Mouse (Mus musculus) embryonic facial prominence, embryonic 11.5 days (tissue): Measurements from ENCODE around the gene Dzank1. TPM values are rescaled to one million over a fixed set of nuclear protein-coding genes. Genes with fewer than 3 reads are reported as not detected.

ENCODE experiments used
- ATAC-seq: fragments of 200-750 bp; cut with Nextera tagmentation; replicated peaks from 2 replicates; pipeline ENCODE4 v1.8.0; 2017; ENCODE audit warnings: low read depth; ENCODE audit not compliant: insufficient number of reproducible peaks, low FRiP score, low TSS enrichment
- DNase-seq: peaks from one replicate; pipeline ENCODE4 v3.0.0-alpha.2; 2015; ENCODE audit warnings: low spot score
- H3K27ac ChIP-seq: fragments of 300-500 bp; sonication (generic); replicated peaks from 2 replicates; pipeline ENCODE4 v1.5.1; 2014; ENCODE audit warnings: mild to moderate bottlenecking, low read depth, low read length, control low read depth
- H3K27me3 ChIP-seq: fragments of 300-500 bp; sonication (generic); 2 replicates; pipeline ENCODE4 v1.6.1; 2014; ENCODE audit warnings: mild to moderate bottlenecking, low read length, moderate library complexity, mixed read lengths; ENCODE audit not compliant: control insufficient read depth, insufficient read depth
- H3K36me3 ChIP-seq: fragments of 300-500 bp; sonication (generic); replicated peaks from 2 replicates; pipeline ENCODE4 v1.6.1; 2014; ENCODE audit warnings: low read depth, mild to moderate bottlenecking, low read length, moderate library complexity, mixed read lengths; ENCODE audit not compliant: control insufficient read depth, insufficient read depth
- H3K4me1 ChIP-seq: fragments of 300-500 bp; sonication (generic); 2 replicates; pipeline ENCODE4 v1.6.1; 2014; ENCODE audit warnings: low read length, mixed read lengths; ENCODE audit not compliant: control insufficient read depth, insufficient read depth
- H3K4me2 ChIP-seq: fragments of 300-500 bp; sonication (generic); 2 replicates; pipeline ENCODE4 v1.6.1; 2014; ENCODE audit warnings: low read depth, mild to moderate bottlenecking, control low read depth, low read length, moderate library complexity
- H3K4me3 ChIP-seq: fragments of 300-500 bp; sonication (generic); 2 replicates; pipeline ENCODE4 v1.5.1; 2014; ENCODE audit warnings: low read depth, low read length, control low read depth
- H3K9ac ChIP-seq: fragments of 300-500 bp; sonication (generic); replicated peaks from 2 replicates; pipeline ENCODE4 v1.6.1; 2014; ENCODE audit warnings: mild to moderate bottlenecking, control low read depth, low read length
- H3K9me3 ChIP-seq: fragments of 300-500 bp; sonication (generic); replicated peaks from 2 replicates; pipeline ENCODE4 v1.6.1; 2016; ENCODE audit warnings: mild to moderate bottlenecking, low read length, inconsistent platforms, mixed read lengths; ENCODE audit not compliant: control insufficient read depth
- WGBS: fragments of 180-500 bp; shearing (Covaris S2); extraction: QIAGEN DNeasy Blood & Tissue Kit; methylation state at CpG from one replicate; pipeline ENCODE4 v1.1.7; 2014; 5-methylcytosine and 5-hydroxymethylcytosine counted together
- polyA plus RNA-seq: library from polyadenylated mRNA; unstranded; fragments of >200 nt; fragmentation: Nextera tagmentation; extraction: Ambion mirVana; gene quantifications from 2 replicates; pipeline ENCODE4 v1.2.1, GENCODE M21; 2014

Gene Dzank1
- polyA plus RNA-seq, 1 experiment from 2014 or later, result 1.5 TPM

DNA sequence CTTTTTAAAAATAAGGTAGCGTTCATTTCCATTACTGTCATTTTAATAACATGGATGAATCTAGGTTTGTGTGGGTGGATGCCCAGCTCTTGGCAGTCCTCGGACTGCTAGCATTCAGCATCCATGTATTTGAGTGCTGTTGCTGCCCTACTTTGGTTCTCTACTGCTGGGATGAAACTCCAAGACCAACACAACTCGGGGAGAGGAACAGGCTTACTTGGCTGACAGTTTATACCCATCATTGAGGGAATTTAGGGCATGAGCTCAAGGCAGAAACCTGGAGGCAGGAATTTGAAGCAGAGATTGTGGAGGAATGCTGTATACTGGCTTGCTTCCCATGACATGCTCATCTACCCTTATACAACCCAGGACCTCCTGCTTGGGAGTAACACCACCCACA, 12.6 kb downstream of the Dzank1 start:
- H3K36me3 ChIP-seq, result no peaks in the 10 kb centered on the region
- no peak overlapping the region for H3K4me3 ChIP-seq
- no peaks in the 10 kb centered on the region for H3K4me1 ChIP-seq
- ATAC-seq (no peak), DNase-seq (no peak)
- no peak overlapping the region for H3K27ac ChIP-seq
- H3K27me3 ChIP-seq, result no peaks in the 10 kb centered on the region
- no peak overlapping the region for H3K4me2 ChIP-seq
- H3K9ac ChIP-seq, result no peak overlapping the region
- no peaks in the 10 kb centered on the region for H3K9me3 ChIP-seq
- 80% methylated on average over 3 of the region's 3 CpGs for WGBS

DNA sequence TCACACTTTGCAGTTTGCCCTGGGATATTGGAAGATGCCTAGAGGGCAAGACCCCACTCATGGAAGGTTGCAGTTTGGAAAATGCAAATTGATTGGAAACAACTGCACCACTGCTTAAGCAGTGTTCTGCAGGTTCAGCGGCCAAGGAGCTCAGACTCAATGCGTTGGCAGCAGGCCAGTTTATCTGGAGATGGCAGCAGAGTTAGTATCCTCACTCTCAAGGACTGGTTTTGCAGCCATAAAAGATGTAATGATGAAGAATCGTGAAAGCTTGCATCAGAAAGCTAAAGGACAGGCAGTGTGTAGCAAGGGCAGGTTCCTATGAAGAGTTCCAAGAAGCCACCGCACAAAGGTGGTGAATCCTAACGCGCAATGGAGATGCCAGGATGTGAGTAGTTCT, 25.1 kb downstream of the Dzank1 start:
- Histone ChIP-seq H3K4me3 (no peak overlapping the region), H3K27ac (no peak overlapping the region), H3K9me3 (no peaks in the 10 kb centered on the region), H3K36me3 (no peaks in the 10 kb centered on the region), H3K27me3 (no peaks in the 10 kb centered on the region), H3K4me1 (no peaks in the 10 kb centered on the region), H3K4me2 (no peak overlapping the region), H3K9ac (no peak overlapping the region)
- ATAC-seq (no peak), DNase-seq (no peak)
- WGBS, result 87% methylated on average over 6 of the region's 6 CpGs

GRCm38 (mm10) chr2:144489342-144489741, 37.9 kb downstream of the Dzank1 start:
- no peaks in the 10 kb centered on the region for H3K36me3 ChIP-seq
- H3K4me2 ChIP-seq, result no peak overlapping the region
- no peak for DNase-seq
- no peaks in the 10 kb centered on the region for H3K27me3 ChIP-seq
- H3K4me1 ChIP-seq, result no peaks in the 10 kb centered on the region
- no peak overlapping the region for H3K27ac ChIP-seq
- H3K9ac ChIP-seq, result no peak overlapping the region
- no peak overlapping the region for H3K4me3 ChIP-seq
- no peaks in the 10 kb centered on the region for H3K9me3 ChIP-seq
- no peak for ATAC-seq
- 91% methylated on average over 5 of the region's 5 CpGs for WGBS

DNA sequence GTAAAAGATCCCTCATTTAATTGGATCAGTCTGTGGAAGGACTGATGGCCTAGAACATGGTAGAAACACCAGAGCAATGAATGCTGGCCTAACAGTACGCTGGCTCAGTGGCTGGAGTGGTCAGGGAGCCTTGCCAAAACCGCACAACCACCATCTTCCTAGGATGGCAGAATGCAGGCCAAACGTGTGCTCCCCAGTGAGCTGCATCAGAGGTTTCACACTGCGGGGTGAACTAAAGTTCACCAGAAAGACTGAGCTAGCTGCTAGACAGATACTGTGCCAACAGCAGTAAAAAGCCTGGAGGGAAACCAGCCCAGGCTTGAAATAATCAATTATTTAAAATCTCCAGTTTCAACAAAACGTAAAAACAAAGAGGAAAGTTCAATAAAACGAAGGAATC, 39.7 kb downstream of the Dzank1 start:
- Histone ChIP-seq H3K36me3 (no peaks in the 10 kb centered on the region), H3K4me2 (no peak overlapping the region), H3K27me3 (no peaks in the 10 kb centered on the region), H3K9me3 (no peaks in the 10 kb centered on the region), H3K27ac (no peak overlapping the region), H3K9ac (no peak overlapping the region), H3K4me1 (no peaks in the 10 kb centered on the region), H3K4me3 (no peak overlapping the region)
- 73% methylated on average over 6 of the region's 6 CpGs for WGBS
- ATAC-seq, result no peak
- peak; percentile 2 for DNase-seq

DNA sequence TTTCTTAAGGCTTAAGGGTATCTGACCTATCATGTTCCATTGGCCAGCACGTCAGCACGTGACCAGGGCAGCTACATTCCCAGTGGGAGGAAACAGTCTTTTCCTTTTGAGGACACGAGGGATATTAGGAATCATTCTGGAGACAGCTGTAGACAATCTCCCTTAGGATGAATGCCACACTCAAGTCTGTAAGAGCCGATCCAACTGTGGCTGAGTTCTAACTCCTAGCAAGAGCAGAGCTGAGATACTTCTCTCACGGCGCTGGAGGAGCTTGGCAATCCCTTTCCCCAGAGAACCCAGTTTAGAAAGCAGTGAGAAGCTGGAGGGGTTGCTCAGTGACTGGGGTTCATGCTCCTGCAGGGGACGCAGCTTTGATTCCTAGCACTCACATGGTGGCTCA, 41.8 kb downstream of the Dzank1 start:
- Histone ChIP-seq H3K36me3 (no peaks in the 10 kb centered on the region), H3K4me2 (no peak overlapping the region), H3K4me1 (no peaks in the 10 kb centered on the region), H3K9me3 (no peaks in the 10 kb centered on the region), H3K4me3 (no peak overlapping the region), H3K9ac (no peak overlapping the region), H3K27ac (no peak overlapping the region), H3K27me3 (no peaks in the 10 kb centered on the region)
- ATAC-seq (no peak), DNase-seq (no peak)
- WGBS, result 82% methylated on average over 7 of the region's 7 CpGs

- H3K27ac ChIP-seq, result no peak overlapping the region
- DNase-seq (no peak), ATAC-seq (no peak)
- H3K4me1 ChIP-seq, result no peaks in the 10 kb centered on the region
- no peak overlapping the region for H3K9ac ChIP-seq
- H3K36me3 ChIP-seq, result no peaks in the 10 kb centered on the region
- H3K9me3 ChIP-seq, result no peaks in the 10 kb centered on the region
- 54% methylated on average over 1 of the region's 1 CpGs for WGBS
- no peak overlapping the region for H3K4me2 ChIP-seq
- H3K27me3 ChIP-seq, result no peaks in the 10 kb centered on the region
- H3K4me3 ChIP-seq, result no peak overlapping the region
Observed at GRCm38 (mm10) chr2:144484084-144484483, 43.1 kb downstream of the Dzank1 start.

DNA sequence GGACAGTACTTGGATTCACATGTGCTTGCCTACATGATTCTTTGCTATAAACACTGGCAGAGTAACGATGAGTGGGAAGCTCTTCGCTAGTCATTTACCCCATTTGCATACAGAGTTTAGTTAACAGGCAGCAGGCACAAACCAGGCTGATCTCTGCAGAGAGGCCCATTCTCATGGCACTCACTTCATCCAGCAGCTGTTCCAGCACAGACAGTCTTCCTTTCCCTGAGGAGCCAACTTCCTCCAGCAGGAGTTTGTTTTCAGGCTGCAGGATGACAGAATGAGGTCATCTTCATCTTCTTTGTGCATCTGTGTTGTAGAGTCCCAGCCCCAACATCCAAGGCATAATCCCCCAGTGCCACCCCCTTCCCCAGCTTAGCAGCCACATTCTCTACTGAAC, 47.8 kb downstream of the Dzank1 start:
- 82% methylated on average over 2 of the region's 2 CpGs for WGBS

DNA sequence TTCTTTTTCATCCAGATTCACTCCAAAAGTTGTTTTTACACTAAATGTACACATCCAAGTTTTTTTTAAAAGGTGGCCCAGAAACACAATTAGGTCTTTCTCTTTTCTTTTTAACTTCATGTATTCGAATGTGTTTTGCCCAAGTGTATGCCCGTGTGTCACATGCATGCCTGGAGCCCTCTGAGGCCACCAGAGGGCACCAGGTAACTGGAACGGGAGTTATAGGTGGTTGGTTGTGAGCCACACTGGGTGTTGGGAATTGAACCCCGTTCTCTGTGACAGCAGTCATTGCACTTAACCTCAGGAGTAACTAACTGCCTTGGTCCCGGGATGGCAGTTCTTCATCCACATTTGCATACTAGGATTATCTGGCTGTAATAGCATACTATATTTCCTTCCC, 60.0 kb downstream of the Dzank1 start:
- WGBS, result 62% methylated on average over 5 of the region's 5 CpGs

More for the DNA sequence above, 47.8 kb downstream of the Dzank1 start:
- DNase-seq (no peak), ATAC-seq (no peak)
- H3K4me3 ChIP-seq, result no peak overlapping the region
- no peaks in the 10 kb centered on the region for H3K9me3 ChIP-seq
- H3K9ac ChIP-seq, result no peak overlapping the region
- no peaks in the 10 kb centered on the region for H3K27me3 ChIP-seq
- no peak overlapping the region for H3K27ac ChIP-seq
- no peak overlapping the region for H3K4me2 ChIP-seq
- H3K36me3 ChIP-seq, result no peaks in the 10 kb centered on the region
- no peaks in the 10 kb centered on the region for H3K4me1 ChIP-seq

More for the DNA sequence above, 60.0 kb downstream of the Dzank1 start:
- no peak for ATAC-seq
- Histone ChIP-seq H3K9ac (no peak overlapping the region), H3K27ac (no peak overlapping the region), H3K4me3 (no peak overlapping the region), H3K9me3 (no peaks in the 10 kb centered on the region), H3K27me3 (no peaks in the 10 kb centered on the region), H3K4me2 (no peak overlapping the region), H3K4me1 (no peaks in the 10 kb centered on the region), H3K36me3 (no peaks in the 10 kb centered on the region)
- DNase-seq, result peak; percentile 13
